Mouse (Mus musculus) frontal cortex, postnatal 14 days (tissue): ENCODE measurements around the gene Maff.

Experiments used
- DNase-seq, 2 experiments: peaks; one replicate each; pipeline ENCODE4 v3.0.0; 2022; ENCODE audit warnings: low spot score in 2 of 2

Gene Maff

GRCm38 (mm10) chr15:79364120-79364519 is 17.7 kb downstream of the Maff start:
- no peak for DNase-seq

DNA sequence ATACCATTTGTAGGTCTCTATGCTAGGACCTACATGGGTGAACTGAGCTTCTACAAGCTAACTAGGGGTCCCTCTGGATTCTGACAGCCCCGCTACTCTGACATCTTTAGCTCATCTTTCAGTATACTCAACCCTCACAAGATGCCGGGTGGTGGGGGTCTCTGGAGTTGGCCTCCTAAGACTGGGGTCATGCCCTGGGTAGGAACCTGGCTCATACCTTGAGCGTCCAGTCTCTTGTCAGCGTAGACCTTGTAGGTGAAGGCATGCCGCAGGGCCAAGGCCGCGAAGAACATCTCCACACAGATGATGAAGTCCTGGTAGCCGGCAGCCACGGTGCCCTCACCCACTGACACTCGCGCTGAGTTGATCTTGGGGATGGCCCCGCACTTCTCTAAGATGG is 18.6 kb downstream of the Maff start:
- DNase-seq = no peak

- DNase-seq = no peak
Measured at GRCm38 (mm10) chr15:79366402-79366801, 20.0 kb downstream of the Maff start.

DNA sequence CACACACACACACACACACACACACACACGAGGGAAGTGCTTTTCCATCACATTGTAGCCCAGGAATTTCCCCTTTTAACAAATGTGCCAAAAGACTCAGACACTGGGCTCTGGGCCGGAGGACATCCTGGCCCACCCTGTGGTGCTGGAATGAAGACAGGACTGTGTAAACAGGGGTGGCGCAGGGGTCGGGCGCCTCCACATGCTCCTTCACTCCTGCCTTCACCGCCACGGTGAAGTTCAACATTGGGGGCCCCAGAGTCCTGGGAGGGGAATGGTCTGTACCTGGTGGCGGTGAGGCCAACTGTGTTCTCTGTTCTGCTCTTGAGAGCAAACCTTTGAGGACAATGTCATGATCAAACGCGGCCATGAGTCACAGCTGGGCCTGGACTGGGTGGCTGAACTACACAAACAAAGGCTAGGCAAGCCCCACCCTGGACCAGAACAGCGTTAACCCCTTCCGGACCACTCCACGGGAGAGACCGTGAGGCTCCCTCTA is 21.9 kb downstream of the Maff start:
- DNase-seq = no peak

GRCm38 (mm10) chr15:79368861-79369440 is 22.5 kb downstream of the Maff start:
- no peak for DNase-seq

- no peak for DNase-seq
Measured at GRCm38 (mm10) chr15:79369452-79370280, 23.2 kb downstream of the Maff start.

DNA sequence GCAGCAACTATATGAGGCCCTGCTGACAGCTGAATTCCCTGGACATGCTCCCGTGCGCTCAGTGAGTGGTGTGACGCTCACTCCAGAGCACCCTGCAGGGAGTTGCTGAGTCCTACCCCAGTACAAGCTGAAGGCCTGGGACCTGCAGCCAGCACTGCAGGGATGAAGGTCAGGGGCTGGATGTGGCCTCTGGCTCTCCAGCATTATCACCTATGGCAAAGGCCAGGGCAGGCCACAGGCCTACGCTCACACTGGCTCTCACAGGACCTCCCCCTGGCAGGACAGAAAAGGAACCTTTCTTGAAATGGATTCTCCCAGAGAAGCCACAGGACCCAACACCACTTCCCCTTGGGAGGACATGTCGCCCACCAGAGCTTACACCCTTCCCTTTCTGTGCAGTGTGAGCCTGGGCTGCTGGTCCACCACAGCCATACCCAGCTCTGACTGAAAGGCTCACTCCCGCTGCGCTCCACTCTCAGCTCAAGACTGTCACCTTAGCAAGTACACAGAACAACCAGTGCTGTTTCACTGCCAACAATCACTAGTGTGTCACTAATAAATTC is 23.9 kb downstream of the Maff start:
- DNase-seq = no peak

- DNase-seq = no peak
Measured at GRCm38 (mm10) chr15:79374760-79375159, 28.3 kb downstream of the Maff start.

GRCm38 (mm10) chr15:79377681-79378080 is 31.3 kb downstream of the Maff start:
- no peak for DNase-seq

DNA sequence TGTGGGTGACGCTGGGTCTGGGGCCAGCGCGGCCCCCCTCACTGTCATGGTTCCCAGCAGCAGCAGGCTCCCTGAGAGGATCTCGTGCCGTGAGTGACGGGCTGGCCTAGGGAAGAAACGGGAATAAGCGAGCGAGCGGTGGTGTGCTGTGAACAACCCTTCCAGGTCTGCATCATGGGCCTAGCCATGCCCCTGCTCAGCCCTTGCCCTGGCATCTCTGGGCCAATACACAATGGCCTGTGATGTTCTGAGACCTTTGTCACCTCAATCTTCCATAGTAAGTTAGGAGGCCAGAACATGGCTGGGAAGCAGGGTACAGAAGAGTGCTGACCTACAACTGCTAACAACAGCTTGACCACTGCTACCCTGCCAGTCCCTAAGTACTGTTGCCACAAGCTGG is 32.2 kb downstream of the Maff start:
- no peak for DNase-seq

DNA sequence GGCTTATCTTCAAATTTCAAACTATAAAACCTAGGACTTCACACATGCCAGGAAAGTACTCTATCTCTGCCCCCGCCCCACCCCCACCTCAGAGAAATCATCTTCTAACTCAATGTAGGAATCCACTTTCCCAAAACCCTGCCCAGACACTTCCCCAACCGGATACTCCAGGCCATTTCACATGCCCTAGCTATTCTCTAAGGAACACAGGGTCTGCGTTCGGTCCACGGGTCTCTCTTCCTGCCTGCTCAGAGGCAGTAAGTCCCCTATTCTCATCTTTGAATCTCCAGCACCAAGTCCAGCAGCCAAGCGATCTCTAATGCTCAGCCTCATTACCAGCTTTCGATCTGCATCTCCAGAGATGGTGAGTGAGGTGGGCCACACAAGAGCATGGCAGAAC is 33.2 kb downstream of the Maff start:
- DNase-seq = no peak

DNA sequence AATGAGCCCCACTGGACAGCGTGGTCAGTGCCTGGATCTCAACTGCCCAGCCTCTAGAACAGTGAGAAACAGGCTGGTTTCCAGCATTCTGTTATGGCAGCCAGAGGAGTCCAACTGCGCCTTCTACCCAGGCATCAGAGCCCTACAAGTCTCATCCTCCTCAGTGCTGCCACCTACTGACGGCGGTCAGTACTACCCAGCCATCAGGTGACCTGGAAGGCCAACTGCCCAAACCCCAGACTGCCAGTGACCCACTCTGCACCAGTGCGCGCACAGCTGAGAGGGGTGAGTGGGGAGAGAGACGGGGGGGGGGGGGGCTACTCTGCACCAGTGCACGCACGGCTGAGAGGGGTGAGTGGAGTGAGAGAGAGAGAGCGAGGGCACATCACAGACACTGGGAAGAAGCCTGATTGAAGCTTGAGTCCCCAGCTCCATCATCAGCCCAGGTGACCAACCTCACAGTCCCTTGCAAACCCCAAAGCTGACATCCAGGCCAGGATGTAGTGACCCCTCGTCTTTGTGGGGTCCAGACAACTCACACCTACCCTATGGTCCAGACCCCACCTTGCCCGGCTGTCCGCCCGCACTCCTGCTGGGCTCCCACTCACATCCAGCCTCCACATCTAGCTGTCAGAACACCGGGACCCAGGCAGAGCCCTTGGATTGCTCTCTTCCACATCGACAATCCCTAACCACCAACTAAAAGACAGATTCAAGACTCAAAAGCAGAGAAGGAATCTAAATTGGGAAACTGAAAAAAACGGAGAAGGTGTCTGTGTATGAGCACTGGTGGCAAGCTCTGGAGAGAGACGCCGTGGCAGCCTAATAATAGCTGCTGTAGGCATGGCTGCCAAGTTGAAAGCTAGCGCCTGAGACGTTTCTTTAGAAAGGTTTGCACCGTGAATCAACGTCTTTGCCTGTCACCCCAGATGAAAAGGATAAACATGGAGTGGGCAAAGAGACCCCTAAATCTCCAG is 34.3 kb downstream of the Maff start:
- DNase-seq = no peak

DNA sequence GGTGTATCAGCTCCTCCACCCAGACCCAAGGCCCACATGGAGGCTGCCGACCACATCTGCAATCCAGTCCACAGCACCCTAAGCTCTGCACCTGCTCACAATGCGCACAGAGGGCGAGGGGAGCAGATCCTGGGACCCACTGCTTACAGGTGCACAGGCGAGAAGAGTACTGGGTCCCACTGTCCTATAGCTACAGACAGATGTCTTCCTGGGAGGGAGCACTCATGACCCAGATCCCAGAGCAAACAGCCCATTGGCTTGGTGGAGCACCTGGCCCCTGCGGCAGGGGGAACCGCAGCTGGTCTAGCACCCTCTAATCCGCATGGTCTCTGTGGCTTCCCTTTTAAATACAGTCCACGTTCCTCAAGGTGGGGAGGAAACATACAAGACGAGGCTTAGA is 35.2 kb downstream of the Maff start:
- no peak for DNase-seq

GRCm38 (mm10) chr15:79387081-79387480 is 40.7 kb downstream of the Maff start:
- no peak for DNase-seq

DNA sequence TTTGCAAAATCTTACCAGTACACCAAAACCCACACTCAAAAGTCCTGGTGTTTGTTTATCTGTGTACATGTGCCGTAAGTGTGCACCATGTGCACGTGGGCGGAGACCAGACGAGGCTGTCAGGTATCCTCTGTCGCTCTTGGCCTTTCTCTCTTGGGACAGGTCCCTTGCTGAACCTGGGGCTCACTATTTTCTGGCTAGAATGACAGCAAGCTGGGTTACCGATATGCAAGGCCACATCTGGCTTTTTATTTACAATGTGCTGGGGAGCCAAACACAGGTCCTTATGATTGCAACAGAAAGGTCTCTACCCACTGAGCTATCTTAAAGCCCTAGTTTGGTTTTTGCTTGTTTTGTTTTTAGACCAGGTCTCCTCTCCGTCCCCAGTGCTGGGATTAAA is 41.2 kb downstream of the Maff start:
- no peak for DNase-seq

DNA sequence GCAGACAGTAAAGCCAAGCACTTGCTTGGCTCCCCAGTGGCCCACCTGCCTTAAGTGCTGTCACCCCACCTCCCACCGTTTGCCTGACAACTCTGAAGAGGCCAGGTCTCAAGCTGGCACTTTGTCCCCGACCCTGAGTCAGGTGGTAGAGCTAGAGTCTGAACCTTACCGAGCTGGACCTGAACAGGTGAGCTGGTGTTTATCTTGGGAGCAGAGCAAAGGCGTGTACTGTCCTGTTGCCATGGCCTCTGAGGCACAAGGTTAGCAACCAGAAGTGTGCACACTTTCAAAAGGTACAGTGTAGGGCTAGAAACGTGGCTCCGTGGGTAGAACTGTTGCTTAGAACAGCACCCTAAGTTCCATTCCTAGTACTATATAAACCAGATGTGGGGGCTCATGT is 41.8 kb downstream of the Maff start:
- DNase-seq = no peak

DNA sequence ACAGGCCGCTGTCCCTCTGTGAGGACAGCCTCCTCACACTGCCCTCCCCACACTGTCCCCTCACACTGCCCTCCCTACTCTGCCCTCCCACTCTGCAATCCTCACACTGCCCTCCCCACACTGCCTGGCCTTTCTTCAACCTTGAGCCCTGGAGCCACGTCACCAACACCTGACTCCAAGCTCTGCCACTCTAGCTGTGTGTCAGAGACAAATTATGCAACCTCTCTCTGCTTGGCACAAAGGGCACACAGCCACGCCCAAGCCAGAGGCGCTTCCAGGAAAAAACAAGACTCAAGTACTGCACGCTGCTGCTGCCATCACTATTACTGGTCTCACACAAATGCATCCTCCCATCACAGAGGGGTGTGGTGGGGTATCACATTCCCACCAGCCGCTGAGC is 44.0 kb downstream of the Maff start:
- no peak for DNase-seq

DNA sequence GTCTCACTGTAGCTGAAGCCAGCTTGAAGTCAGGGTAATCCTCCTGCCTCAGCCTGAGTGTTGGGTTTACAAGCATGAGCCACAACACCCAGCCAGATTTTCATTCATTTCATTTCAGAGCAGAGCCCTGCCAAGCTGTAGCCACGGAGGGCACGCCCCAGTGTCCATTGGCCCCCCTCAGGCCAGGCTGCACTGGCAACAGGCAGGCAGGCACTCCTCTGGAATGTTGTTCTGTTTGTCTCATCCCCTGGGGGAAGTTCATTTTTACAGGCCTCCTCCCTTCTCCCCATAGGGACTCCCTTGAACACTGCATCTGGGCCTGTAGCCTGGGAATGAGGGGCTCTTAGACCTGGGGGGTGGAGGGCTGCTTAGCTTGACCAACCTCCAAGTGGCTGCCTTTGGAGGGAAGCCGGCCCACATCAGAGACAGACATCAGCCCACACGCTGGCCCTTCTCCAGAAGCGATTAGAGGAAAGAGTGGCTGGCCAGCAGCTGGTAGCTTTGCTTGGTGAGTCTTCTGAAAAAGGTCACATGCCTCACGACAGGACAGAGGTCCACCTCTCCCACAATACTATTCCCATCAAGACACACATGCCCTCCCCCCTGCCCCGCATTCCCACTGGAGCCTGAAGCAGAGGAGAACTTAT is 45.1 kb downstream of the Maff start:
- no peak for DNase-seq

DNA sequence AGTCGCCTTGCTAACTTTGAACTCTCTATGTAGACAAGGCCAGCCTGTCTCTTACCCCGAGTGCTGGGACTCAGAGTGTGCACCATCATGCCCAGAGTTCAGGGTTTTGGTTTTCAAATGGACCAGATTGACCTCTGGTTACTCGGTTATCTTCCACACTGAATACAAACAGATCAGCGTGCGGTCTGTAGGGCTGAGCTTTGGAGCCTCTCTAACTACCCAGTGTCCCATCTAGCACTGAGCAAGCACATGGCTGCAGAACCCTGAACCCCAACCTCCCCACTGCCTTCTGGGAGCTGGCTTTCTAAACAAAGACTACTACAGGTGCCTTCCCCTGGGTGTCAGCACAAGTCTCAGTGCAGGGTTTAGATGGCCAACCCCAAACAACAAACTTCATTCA is 46.1 kb downstream of the Maff start:
- DNase-seq = no peak

- no peak for DNase-seq
Measured at GRCm38 (mm10) chr15:79393101-79393500, 46.7 kb downstream of the Maff start.

- no peak for DNase-seq
Measured at GRCm38 (mm10) chr15:79394842-79395241, 48.4 kb downstream of the Maff start.
